Mouse (Mus musculus) megakaryocyte, embryonic 14.5 days (primary cell): ENCODE measurements around the gene Cchcr1. TPM values are rescaled to one million over a fixed set of nuclear protein-coding genes. Genes with fewer than 3 reads are reported as not detected.

Source experiments
- H3K27me3 ChIP-seq: replicated peaks from 2 replicates; pipeline ENCODE3; 2012; ENCODE audit warnings: inconsistent platforms
- H3K36me3 ChIP-seq: replicated peaks from 2 replicates; pipeline ENCODE3; 2012; ENCODE audit warnings: low read length, inconsistent platforms, mixed read lengths
- H3K4me1 ChIP-seq: 2 replicates; pipeline ENCODE4 v1.6.1; 2012; ENCODE audit warnings: inconsistent platforms
- H3K4me3 ChIP-seq: replicated peaks from 2 replicates; pipeline ENCODE3; 2012; ENCODE audit warnings: moderate library complexity, mild to moderate bottlenecking, inconsistent platforms
- H3K9me3 ChIP-seq: 2 replicates; pipeline ENCODE4 v1.6.1; 2012; ENCODE audit warnings: inconsistent platforms
- FLI1 ChIP-seq: IDR thresholded peaks from 2 replicates; pipeline ENCODE4 v1.6.1; 2012; ENCODE audit warnings: low read length, inconsistent platforms, mixed read lengths
- GATA1 ChIP-seq: IDR thresholded peaks from 3 replicates; pipeline ENCODE4 v1.6.1; 2012; ENCODE audit warnings: mixed read lengths, low read length, inconsistent platforms, borderline replicate concordance
- polyA plus RNA-seq: library from polyadenylated mRNA; stranded (reverse); fragments of >175 nt; gene quantifications from 2 replicates; pipeline ENCODE4 v1.2.3, GENCODE M21; 2012; ENCODE audit warnings: low replicate concordance; ENCODE audit not compliant: insufficient read depth

Cchcr1 gene
- polyA plus RNA-seq, 1 experiment, result 10.5 TPM

GRCm38 (mm10) chr17:35570836-35571235 is 53.9 kb downstream of the Cchcr1 start:
- H3K36me3 ChIP-seq, result no peaks in the 10 kb centered on the region
- no peak for TF ChIP-seq GATA1
- TF ChIP-seq FLI1, result no peak
- H3K9me3 ChIP-seq, result peaks cover 18% of the 10 kb centered on the region
- peaks cover 67% of the 10 kb centered on the region for H3K27me3 ChIP-seq
- H3K4me1 ChIP-seq, result peaks cover 21% of the 10 kb centered on the region
- no peak overlapping the region for H3K4me3 ChIP-seq

GRCm38 (mm10) chr17:35571477-35571876 is 54.6 kb downstream of the Cchcr1 start:
- H3K4me3 ChIP-seq, result no peak overlapping the region
- H3K9me3 ChIP-seq, result peaks cover 18% of the 10 kb centered on the region
- peaks cover 70% of the 10 kb centered on the region for H3K27me3 ChIP-seq
- H3K36me3 ChIP-seq, result no peaks in the 10 kb centered on the region
- TF ChIP-seq FLI1 (no peak), GATA1 (no peak)
- H3K4me1 ChIP-seq, result peaks cover 24% of the 10 kb centered on the region

GRCm38 (mm10) chr17:35578211-35578610 is 61.3 kb downstream of the Cchcr1 start:
- peaks cover 34% of the 10 kb centered on the region for H3K27me3 ChIP-seq
- H3K4me1 ChIP-seq, result peaks cover 10% of the 10 kb centered on the region
- H3K9me3 ChIP-seq, result peaks cover 11% of the 10 kb centered on the region; the same call in 1 of the 2 replicates
- TF ChIP-seq FLI1, result no peak
- no peak for TF ChIP-seq GATA1
- H3K4me3 ChIP-seq, result no peak overlapping the region
- H3K36me3 ChIP-seq, result no peaks in the 10 kb centered on the region

Other genes with a start within 250 kb of the Cchcr1 start
- gene H2-Q1, start 196.7 kb upstream of the Cchcr1 start, polyA plus RNA-seq, result 1.5 and 7.3 TPM in 2 replicates
- 6.7 TPM in 1 of 2 replicates, not detected in the other for gene H2-Q2, start 174.9 kb upstream of the Cchcr1 start, polyA plus RNA-seq
- gene H2-Q4, start 137.5 kb upstream of the Cchcr1 start, polyA plus RNA-seq, result 13.9 and 46.4 TPM in 2 replicates
- 2.5 and 4.2 TPM in 2 replicates for gene H2-Q6, start 92.2 kb upstream of the Cchcr1 start, polyA plus RNA-seq
- 3.2 and 20.1 TPM in 2 replicates for gene H2-Q7, start 77.9 kb upstream of the Cchcr1 start, polyA plus RNA-seq
- gene H2-Q10, start 47.0 kb upstream of the Cchcr1 start, polyA plus RNA-seq, result 0.27 and 2.5 TPM in 2 replicates
- gene Pou5f1, start 11.1 kb upstream of the Cchcr1 start, polyA plus RNA-seq, result not detected in 2 replicates
- gene Tcf19, start 276 bp upstream of the Cchcr1 start, polyA plus RNA-seq, result 16.3 and 17.5 TPM in 2 replicates
- gene Psors1c2, start 16.1 kb downstream of the Cchcr1 start, polyA plus RNA-seq, result 3.7 TPM in 1 of 2 replicates, not detected in the other
- gene Cdsn, start 35.0 kb downstream of the Cchcr1 start, polyA plus RNA-seq, result not detected in 2 replicates
- gene 2300002M23Rik, start 50.4 kb downstream of the Cchcr1 start, polyA plus RNA-seq, result not detected in 2 replicates
- not detected in 2 replicates for gene Sfta2, start 84.4 kb downstream of the Cchcr1 start, polyA plus RNA-seq
- gene Gm9573, start 109.5 kb downstream of the Cchcr1 start, polyA plus RNA-seq, result 0.55 TPM in 1 of 2 replicates, not detected in the other
- gene Mucl3, start 126.6 kb downstream of the Cchcr1 start, polyA plus RNA-seq, result not detected in 2 replicates
- 42.1 and 49.7 TPM in 2 replicates for gene Vars2, start 150.5 kb downstream of the Cchcr1 start, polyA plus RNA-seq
- gene Gtf2h4, start 156.6 kb downstream of the Cchcr1 start, polyA plus RNA-seq, result 7.8 and 10.8 TPM in 2 replicates
- not detected in 2 replicates for gene Ddr1, start 187.5 kb downstream of the Cchcr1 start, polyA plus RNA-seq